Mouse (Mus musculus) thymus, adult 2 months (tissue): ENCODE measurements around the gene Ppp1r3e. TPM values are rescaled to one million over a fixed set of nuclear protein-coding genes. Genes with fewer than 3 reads are reported as not detected.

Source experiments
- DNase-seq: peaks from one replicate; pipeline ENCODE4 v3.0.0; 2021
- H3K27ac ChIP-seq: fragments of 200-500 bp; 2 replicates; pipeline ENCODE4 v1.5.1; 2012; ENCODE audit warnings: low read length, control low read depth; ENCODE audit not compliant: control insufficient read depth, insufficient read depth
- H3K27me3 ChIP-seq: fragments of 200-500 bp; 2 replicates; pipeline ENCODE4 v1.6.1; 2012; ENCODE audit warnings: mild to moderate bottlenecking, low read length, moderate library complexity, mixed read lengths; ENCODE audit not compliant: control insufficient read depth, insufficient read depth
- H3K36me3 ChIP-seq: fragments of 200-500 bp; 2 replicates; pipeline ENCODE4 v1.6.1; 2012; ENCODE audit warnings: mild to moderate bottlenecking, low read length, moderate library complexity; ENCODE audit not compliant: control insufficient read depth, insufficient read depth
- H3K4me1 ChIP-seq: fragments of 200-500 bp; replicated peaks from 2 replicates; pipeline ENCODE4 v1.6.1; 2012; ENCODE audit warnings: low read length; ENCODE audit not compliant: control insufficient read depth, insufficient read depth
- H3K4me3 ChIP-seq: fragments of 200-500 bp; 2 replicates; pipeline ENCODE4 v1.5.1; 2012; ENCODE audit warnings: mild to moderate bottlenecking, low read length, control low read depth, moderate library complexity; ENCODE audit not compliant: control insufficient read depth, insufficient read depth
- CTCF ChIP-seq: fragments of 200-500 bp; IDR thresholded peaks from 2 replicates; pipeline ENCODE4 v1.5.1; 2012; ENCODE audit warnings: mild to moderate bottlenecking, control low read depth, low read length, moderate library complexity, borderline replicate concordance; ENCODE audit not compliant: control insufficient read depth, poor library complexity, insufficient read depth; ENCODE audit errors: extremely low read depth
- POLR2A ChIP-seq: fragments of 200-500 bp; IDR thresholded peaks from 2 replicates; pipeline ENCODE4 v1.6.1; 2012; ENCODE audit warnings: mild to moderate bottlenecking, low read length, control low read depth, moderate library complexity; ENCODE audit not compliant: control insufficient read depth, poor library complexity, insufficient read depth; ENCODE audit errors: extremely low read depth
- WGBS: fragments of 180-500 bp; shearing (Covaris S2); methylation state at CpG from one replicate; pipeline ENCODE4 v1.1.7; 2018; 5-methylcytosine and 5-hydroxymethylcytosine counted together
- polyA plus RNA-seq: library from polyadenylated mRNA; depleted of rRNA; stranded (reverse); fragments of >200 nt; gene quantifications from 2 replicates; pipeline ENCODE4 v1.2.3, GENCODE M21; 2012; rRNA removed

Ppp1r3e gene
- 14.3 and 18.2 TPM in 2 replicates for polyA plus RNA-seq

- Histone ChIP-seq H3K4me3 (peak within 1 kb of the TSS; percentile 56), H3K27ac (no peak within 1 kb of the TSS), H3K36me3 (no peaks in the 10 kb centered on the region), H3K27me3 (no peaks in the 10 kb centered on the region; the same call in 1 of the 2 replicates), H3K4me1 (peaks cover 8% of the 10 kb centered on the region)
- TF ChIP-seq POLR2A (no peak), CTCF (no peak)
- under 1% methylated on average over 61 of the region's 61 CpGs for WGBS
- peak; percentile 63 for DNase-seq
These were observed at the start of gene Ppp1r3e for GRCm38 (mm10) chr14:54877048-54877715. Gene Ppp1r3e, minus strand, starts transcription at chr14:54877550.

- DNase-seq, result no peak
- 4% methylated on average over 56 of the region's 58 CpGs for WGBS
- peak overlapping the region; percentile 11 for H3K4me3 ChIP-seq
- H3K36me3 ChIP-seq, result no peaks in the 10 kb centered on the region
- no peak for TF ChIP-seq POLR2A
- TF ChIP-seq CTCF, result no peak
- H3K4me1 ChIP-seq, result no peaks in the 10 kb centered on the region
- peaks cover 10% of the 10 kb centered on the region for H3K27me3 ChIP-seq
- H3K27ac ChIP-seq, result no peak overlapping the region
These were observed 49.2 kb upstream of the Ppp1r3e start for GRCm38 (mm10) chr14:54926401-54927158.

- Histone ChIP-seq H3K4me3 (peak within 1 kb of the TSS; percentile 11), H3K27me3 (peaks cover 10% of the 10 kb centered on the region), H3K36me3 (no peaks in the 10 kb centered on the region), H3K4me1 (no peaks in the 10 kb centered on the region), H3K27ac (peak within 1 kb of the TSS; percentile 4; the same call in 1 of the 2 replicates)
- DNase-seq, result no peak
- TF ChIP-seq POLR2A (no peak), CTCF (no peak)
- WGBS, result 15% methylated on average over 57 of the region's 57 CpGs
These were observed 48.3 kb upstream of the Ppp1r3e start, which contains the start of gene Efs for GRCm38 (mm10) chr14:54925349-54926342. Gene Efs, minus strand, starts transcription at chr14:54926126.

- Histone ChIP-seq H3K27ac (no peak overlapping the region), H3K4me1 (no peaks in the 10 kb centered on the region), H3K36me3 (no peaks in the 10 kb centered on the region), H3K4me3 (no peak overlapping the region), H3K27me3 (peaks cover 10% of the 10 kb centered on the region)
- TF ChIP-seq CTCF (no peak), POLR2A (no peak)
- no peak for DNase-seq
- WGBS, result 89% methylated on average over 7 of the region's 7 CpGs
These were observed 47.4 kb upstream of the Ppp1r3e start for GRCm38 (mm10) chr14:54924641-54925348.

- Histone ChIP-seq H3K27ac (no peak overlapping the region), H3K4me3 (no peak overlapping the region), H3K4me1 (no peaks in the 10 kb centered on the region), H3K27me3 (no peaks in the 10 kb centered on the region), H3K36me3 (no peaks in the 10 kb centered on the region)
- no peak for TF ChIP-seq CTCF
- TF ChIP-seq POLR2A, result no peak
- no peak for DNase-seq
- WGBS, result 93% methylated on average over 16 of the region's 16 CpGs
These were observed 42.8 kb upstream of the Ppp1r3e start for GRCm38 (mm10) chr14:54920076-54920685.
